ENCODE assay signal across 12 mouse cellular contexts in genomic region chr2:73596326-73596725, GRCm38 (mm10). TPM values are rescaled to one million over a fixed set of nuclear protein-coding genes. Genes with fewer than 3 reads are reported as not detected.
DNase-seq lines count a peak whose midpoint lies in the region; ATAC-seq and TF ChIP-seq lines count a peak whose summit lies in the region.
"Had no signal": no experiment of that assay in that cellular context is flagged by ENCODE, and none has a peak within 500 bp of the region (broad histone marks: within the 10 kb centered on the region; RNA-seq: fewer than 3 reads in every experiment).

No protein-coding gene starts in this region.

- no peak overlapping the region for H3K9ac ChIP-seq in hindbrain, embryonic 11.5 days (ENCODE audit: low read depth, low read length)
- H3K9ac ChIP-seq in MEL (ENCODE audit: control insufficient read depth, low read depth, low read length, poor library complexity, severe bottlenecking) = peak overlapping the region; percentile 58; the same call in 1 of the 2 replicates
- no peak overlapping the region for H3K9ac ChIP-seq in liver, embryonic 12.5 days

- H3K27ac ChIP-seq in hindbrain, embryonic 10.5 days = no peak overlapping the region
- no peak overlapping the region for H3K27ac ChIP-seq in hindbrain, embryonic 11.5 days (ENCODE audit: low read depth, low read length)
- H3K27ac ChIP-seq in MEL (ENCODE audit: control insufficient read depth, low read depth, low read length) = no peak overlapping the region
- H3K27ac ChIP-seq in embryonic facial prominence, embryonic 10.5 days (replicated peaks) = peak overlapping the region; percentile 57; the same call in 1 of the 2 replicates
- H3K27ac ChIP-seq in liver, embryonic 12.5 days = no peak overlapping the region

- H3K4me3 ChIP-seq in hindbrain, embryonic 10.5 days = peak overlapping the region; percentile 20; the same call in 1 of the 2 replicates
- H3K4me3 ChIP-seq in hindbrain, embryonic 11.5 days (ENCODE audit: low read depth, low read length) = no peak overlapping the region
- H3K4me3 ChIP-seq in MEL (ENCODE audit: control insufficient read depth in 1 of 2, insufficient read depth in 1 of 2, low read depth in 2 of 2, low read length in 2 of 2) = peak overlapping the region; percentile 54 to 73
- H3K4me3 ChIP-seq in embryonic facial prominence, embryonic 10.5 days = peak overlapping the region; percentile 30; the same call in 1 of the 2 replicates
- H3K4me3 ChIP-seq in liver, embryonic 12.5 days = no peak overlapping the region

- no peak for DNase-seq in hindbrain, embryonic 10.5 days (ENCODE audit: low spot score)
- DNase-seq in hindbrain, embryonic 11.5 days (ENCODE audit: low spot score) = no peak
- DNase-seq in MEL (ENCODE audit: low read depth, low spot score) = peak; percentile 9
- DNase-seq in embryonic facial prominence, embryonic 10.5 days (ENCODE audit: low spot score) = no peak
- DNase-seq in gastrocnemius, adult 8-10 months (ENCODE audit: low spot score in 2 of 2) = no peak
- DNase-seq in testis, postnatal 10 days (ENCODE audit: low spot score) = no peak
- DNase-seq: adrenal gland, adult 2 months; cerebellum, adult 18-20 months; thymus, postnatal 36 days had no signal

- H3K79me2 ChIP-seq in MEL (ENCODE audit: control insufficient read depth, insufficient read depth, low read length, poor library complexity) = no peaks in the 10 kb centered on the region

- no peaks in the 10 kb centered on the region; the same call in 1 of the 2 replicates for H3K27me3 ChIP-seq in hindbrain, embryonic 10.5 days (ENCODE audit: insufficient read depth, poor library complexity, severe bottlenecking)
- no peaks in the 10 kb centered on the region for H3K27me3 ChIP-seq in hindbrain, embryonic 11.5 days (ENCODE audit: control insufficient read depth, insufficient read depth, low read length)
- no peaks in the 10 kb centered on the region for H3K27me3 ChIP-seq in MEL (ENCODE audit: control insufficient read depth in 1 of 2, insufficient read depth in 2 of 2, low read length in 2 of 2)
- peaks cover 13% of the 10 kb centered on the region; the same call in 1 of the 2 replicates for H3K27me3 ChIP-seq in embryonic facial prominence, embryonic 10.5 days (replicated peaks; ENCODE audit: low read depth, poor library complexity, severe bottlenecking)
- 0 out of 2 replicates have a peak, but pooled peaks cover 1% of the 10 kb centered on the region for H3K27me3 ChIP-seq in liver, embryonic 12.5 days (replicated peaks)

- no peaks in the 10 kb centered on the region for H3K9me3 ChIP-seq in hindbrain, embryonic 10.5 days
- H3K9me3 ChIP-seq in hindbrain, embryonic 11.5 days (ENCODE audit: control insufficient read depth, low read length) = no peaks in the 10 kb centered on the region
- H3K9me3 ChIP-seq in MEL (replicated peaks; ENCODE audit: insufficient read depth, low read length) = no peaks in the 10 kb centered on the region
- 0 out of 2 replicates have a peak, but pooled peaks cover 3% of the 10 kb centered on the region for H3K9me3 ChIP-seq in embryonic facial prominence, embryonic 10.5 days
- H3K9me3 ChIP-seq in liver, embryonic 12.5 days (replicated peaks) = no peaks in the 10 kb centered on the region
- H3K9me3 ChIP-seq: G1E had no signal

- no peak for ATAC-seq in hindbrain, embryonic 11.5 days (ENCODE audit: low FRiP score)
- no peak for ATAC-seq in liver, embryonic 12.5 days

- TF ChIP-seq EP300 in MEL (IDR thresholded peaks at IDR 0.05; ENCODE audit: low read depth in 1 of 2, low read length in 2 of 2) = no peak

- no peaks in the 10 kb centered on the region for H3K36me3 ChIP-seq in hindbrain, embryonic 10.5 days
- H3K36me3 ChIP-seq in hindbrain, embryonic 11.5 days (ENCODE audit: control insufficient read depth, insufficient read depth, low read length) = no peaks in the 10 kb centered on the region
- peaks cover 0 to 20% of the 10 kb centered on the region in 2 experiments; a peak in 2 of 4 replicates for H3K36me3 ChIP-seq in MEL (ENCODE audit: control insufficient read depth in 1 of 2, insufficient read depth in 2 of 2, low read length in 2 of 2)
- no peaks in the 10 kb centered on the region for H3K36me3 ChIP-seq in embryonic facial prominence, embryonic 10.5 days (replicated peaks)
- H3K36me3 ChIP-seq in liver, embryonic 12.5 days = no peaks in the 10 kb centered on the region
- H3K36me3 ChIP-seq: G1E had no signal

- TF ChIP-seq CTCF in MEL (IDR thresholded peaks at IDR 0.05 in 2 of 3, conservative IDR thresholded peaks at IDR 0.05 in 1 of 3; ENCODE audit: control insufficient read depth in 1 of 3, insufficient read depth in 1 of 3, low read depth in 2 of 3, low read length in 3 of 3, poor library complexity in 1 of 3, severe bottlenecking in 1 of 3) = no peak

- 72% methylated on average over 5 of the region's 5 CpGs for WGBS in hindbrain, embryonic 10.5 days
- 79% methylated on average over 5 of the region's 5 CpGs for WGBS in hindbrain, embryonic 11.5 days
- WGBS in embryonic facial prominence, embryonic 10.5 days = 75% methylated on average over 5 of the region's 5 CpGs
- WGBS in liver, embryonic 12.5 days (ENCODE audit: insufficient replicate concordance) = 43% methylated on average over 5 of the region's 5 CpGs

- no peak for TF ChIP-seq POLR2A in MEL (IDR thresholded peaks at IDR 0.05; ENCODE audit: control insufficient read depth in 1 of 2, insufficient read depth in 1 of 2, low read depth in 1 of 2, low read length in 2 of 2, poor library complexity in 1 of 2)

- no peak for TF ChIP-seq RAD21 in MEL (IDR thresholded peaks at IDR 0.05; ENCODE audit: low read depth, low read length)

- no peak overlapping the region for H3K4me2 ChIP-seq in hindbrain, embryonic 11.5 days (replicated peaks; ENCODE audit: low read depth, low read length)
- H3K4me2 ChIP-seq in liver, embryonic 12.5 days = peak overlapping the region; percentile 43

- H3K4me1 ChIP-seq in hindbrain, embryonic 10.5 days (replicated peaks) = peaks cover 20% of the 10 kb centered on the region
- no peaks in the 10 kb centered on the region for H3K4me1 ChIP-seq in hindbrain, embryonic 11.5 days (replicated peaks; ENCODE audit: control insufficient read depth, insufficient read depth, low read length)
- peaks cover 4 to 29% of the 10 kb centered on the region in 2 experiments; a peak in 3 of 4 replicates for H3K4me1 ChIP-seq in MEL (ENCODE audit: control insufficient read depth in 1 of 2, insufficient read depth in 2 of 2, low read length in 2 of 2)
- H3K4me1 ChIP-seq in embryonic facial prominence, embryonic 10.5 days = peaks cover 38% of the 10 kb centered on the region
- peaks cover 15% of the 10 kb centered on the region for H3K4me1 ChIP-seq in liver, embryonic 12.5 days

TF ChIP-seq in MEL, 35 proteins besides CTCF, POLR2A, EP300 and RAD21:
- no peak for TF ChIP-seq NELFE (IDR thresholded peaks at IDR 0.05; ENCODE audit: low read depth, low read length)
- no peak for TF ChIP-seq MAFK (IDR thresholded peaks at IDR 0.05; ENCODE audit: borderline replicate concordance, low read depth, low read length)
- TF ChIP-seq CHD1 (IDR thresholded peaks at IDR 0.05; ENCODE audit: low read depth, low read length) = no peak
- no peak for TF ChIP-seq ZKSCAN1 (IDR thresholded peaks at IDR 0.05; ENCODE audit: low read depth, low read length)
- no peak for TF ChIP-seq ZMIZ1 (IDR thresholded peaks at IDR 0.05; ENCODE audit: low read depth, low read length)

RNA-seq across cellular contexts. Expression of gene Chrna1, which starts 16.2 kb away (rescaled TPM):
- 0.69 and 1.00 TPM in 2 replicates for polyA plus RNA-seq in hindbrain, embryonic 10.5 days (2016; fragmentation: Nextera tagmentation; extraction: Ambion mirVana)
- 0.51 and 0.98 TPM in 2 replicates for polyA plus RNA-seq in hindbrain, embryonic 11.5 days (2014; fragmentation: Nextera tagmentation; extraction: Ambion mirVana)
- 0.12 and 0.29 TPM in 2 replicates for total RNA-seq in MEL (2012; rRNA removed)
- not detected for polyA plus RNA-seq in MEL (2012; ENCODE audit: insufficient read depth in 1 of 2, insufficient read length in 2 of 2, low read depth in 1 of 2, low replicate concordance in 2 of 2, missing spikeins in 1 of 2)
- polyA plus RNA-seq in embryonic facial prominence, embryonic 10.5 days (2016; fragmentation: Nextera tagmentation; extraction: Ambion mirVana) = 0.64 and 0.80 TPM in 2 replicates
- polyA plus RNA-seq in liver, embryonic 12.5 days (2016; fragmentation: Nextera tagmentation; extraction: Ambion mirVana) = 0.29 and 0.50 TPM in 2 replicates
- total RNA-seq in gastrocnemius, adult 8-10 months (2022) = 1 to 10 TPM; 4.8 to 5.3 (median 5.2) TPM
- total RNA-seq: adrenal gland, adult 2 months; hematopoietic stem cell, adult 5-6 weeks had no signal
- polyA plus RNA-seq: G1E had no signal

Comparison
In these comparisons a context has a peak if more than half of its experiments do, and no peak if none do; other contexts are left out.
1. H3K4me3 ChIP-seq: peak in hindbrain, embryonic 10.5 days (single experiment), MEL (2 of 2) and embryonic facial prominence, embryonic 10.5 days (single experiment); none in hindbrain, embryonic 11.5 days (single experiment) and liver, embryonic 12.5 days (single experiment).